Mouse (Mus musculus) neural tube, embryonic 11.5 days (tissue): ENCODE data around the gene Myrfl. TPM values are rescaled to one million over a fixed set of nuclear protein-coding genes. Genes with fewer than 3 reads are reported as not detected.

Experiments used
- ATAC-seq: fragments of 200-750 bp; cut with Nextera tagmentation; 2 replicates; pipeline ENCODE4 v1.8.0; 2017; ENCODE audit warnings: moderate number of reproducible peaks, mild to moderate bottlenecking, moderate TSS enrichment, moderate library complexity; ENCODE audit not compliant: insufficient read depth, low FRiP score, low TSS enrichment
- DNase-seq: peaks from one replicate; pipeline ENCODE4 v3.0.0-alpha.2; 2015; ENCODE audit warnings: low spot score
- H3K27ac ChIP-seq: fragments of 300-500 bp; sonication (generic); 2 replicates; pipeline ENCODE4 v1.5.1; 2014; ENCODE audit warnings: low read depth, mild to moderate bottlenecking, low read length
- H3K27me3 ChIP-seq: fragments of 300-500 bp; sonication (generic); 2 replicates; pipeline ENCODE4 v1.6.1; 2014; ENCODE audit warnings: mild to moderate bottlenecking, low read length, mixed read lengths; ENCODE audit not compliant: control insufficient read depth, insufficient read depth
- H3K36me3 ChIP-seq: fragments of 300-500 bp; sonication (generic); 2 replicates; pipeline ENCODE4 v1.6.1; 2014; ENCODE audit warnings: mild to moderate bottlenecking, low read length, moderate library complexity, mixed read lengths; ENCODE audit not compliant: control insufficient read depth, insufficient read depth
- H3K4me1 ChIP-seq: fragments of 300-500 bp; sonication (generic); 2 replicates; pipeline ENCODE4 v1.6.1; 2014; ENCODE audit warnings: low read length, mixed read lengths; ENCODE audit not compliant: control insufficient read depth, insufficient read depth
- H3K4me2 ChIP-seq: fragments of 300-500 bp; sonication (generic); 2 replicates; pipeline ENCODE4 v1.6.1; 2014; ENCODE audit warnings: low read depth, mild to moderate bottlenecking, moderate library complexity
- H3K4me3 ChIP-seq: fragments of 300-500 bp; sonication (generic); 2 replicates; pipeline ENCODE4 v1.5.1; 2014; ENCODE audit warnings: low read depth, low read length
- H3K9ac ChIP-seq: fragments of 300-500 bp; sonication (generic); 2 replicates; pipeline ENCODE4 v1.6.1; 2014; ENCODE audit warnings: mild to moderate bottlenecking, low read length
- H3K9me3 ChIP-seq: fragments of 300-500 bp; sonication (generic); 2 replicates; pipeline ENCODE4 v1.6.1; 2016; ENCODE audit warnings: low read length; ENCODE audit not compliant: control insufficient read depth
- WGBS: fragments of 180-500 bp; shearing (Covaris S2); extraction: QIAGEN DNeasy Blood & Tissue Kit; methylation state at CpG from one replicate; pipeline ENCODE4 v1.1.7; 2014; 5-methylcytosine and 5-hydroxymethylcytosine counted together
- polyA plus RNA-seq: library from polyadenylated mRNA; unstranded; fragments of >200 nt; fragmentation: Nextera tagmentation; extraction: Ambion mirVana; gene quantifications from 2 replicates; pipeline ENCODE4 v1.2.1, GENCODE M21; 2014

The Myrfl gene
- polyA plus RNA-seq, 1 experiment from 2014 or later = 0.46 TPM

DNA sequence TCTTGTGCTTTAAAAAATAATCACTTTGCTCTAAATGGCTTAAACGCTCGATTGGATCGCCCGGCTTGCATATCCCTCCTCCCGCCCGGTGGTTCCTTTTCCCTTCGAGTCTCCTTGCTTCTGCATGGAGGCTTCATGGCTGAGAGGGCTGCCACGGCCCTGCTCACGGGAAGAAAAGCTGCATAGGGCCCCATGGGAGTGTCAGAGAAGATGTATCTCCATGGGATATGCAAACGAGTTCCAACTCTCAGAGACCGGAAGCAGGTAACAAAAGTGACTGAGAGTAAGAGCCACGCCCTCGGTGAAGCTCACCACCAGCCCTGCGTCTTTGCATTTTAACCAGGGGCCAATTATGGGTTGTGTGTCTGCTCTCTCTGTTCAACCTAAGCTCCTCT is 24.7 kb downstream of the Myrfl start:
- Histone ChIP-seq H3K4me1 (no peaks in the 10 kb centered on the region), H3K27ac (no peak overlapping the region), H3K4me2 (no peak overlapping the region), H3K9me3 (no peaks in the 10 kb centered on the region), H3K36me3 (no peaks in the 10 kb centered on the region), H3K9ac (no peak overlapping the region), H3K4me3 (no peak overlapping the region), H3K27me3 (no peaks in the 10 kb centered on the region)
- WGBS = 62% methylated on average over 14 of the region's 14 CpGs
- ATAC-seq = no peak
- peak; percentile 13 for DNase-seq

GRCm38 (mm10) chr10:116871329-116872015 is 25.2 kb downstream of the Myrfl start:
- Histone ChIP-seq H3K9me3 (no peaks in the 10 kb centered on the region), H3K4me2 (no peak overlapping the region), H3K4me1 (no peaks in the 10 kb centered on the region), H3K27me3 (no peaks in the 10 kb centered on the region), H3K9ac (no peak overlapping the region), H3K4me3 (no peak overlapping the region), H3K36me3 (no peaks in the 10 kb centered on the region), H3K27ac (no peak overlapping the region)
- DNase-seq (peak; percentile 22), ATAC-seq (no peak)
- WGBS = 72% methylated on average over 12 of the region's 12 CpGs

DNA sequence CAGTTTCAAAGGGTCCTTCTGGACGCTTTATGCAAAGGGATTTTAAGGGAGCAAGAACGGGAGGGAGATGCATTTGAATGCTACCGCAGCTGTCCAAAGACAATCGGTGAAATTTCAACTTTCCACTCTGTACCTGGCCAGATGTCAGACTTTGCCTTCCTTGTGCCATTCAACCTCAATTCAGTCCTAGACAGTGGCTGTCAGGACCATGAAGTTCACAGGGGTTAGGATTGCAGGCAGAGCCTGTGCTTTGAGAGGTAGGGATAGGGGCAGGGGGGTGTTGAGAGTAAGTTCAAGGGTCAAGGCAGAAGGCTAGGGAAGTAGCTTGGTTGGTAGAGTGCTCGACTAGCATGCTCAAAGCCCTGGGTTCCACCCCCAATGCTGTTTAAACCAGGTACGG is 25.9 kb downstream of the Myrfl start:
- no peak for DNase-seq
- H3K9me3 ChIP-seq = no peaks in the 10 kb centered on the region
- WGBS = 88% methylated on average over 6 of the region's 6 CpGs

GRCm38 (mm10) chr10:116853159-116853845 is 43.4 kb downstream of the Myrfl start:
- H3K27me3 ChIP-seq = no peaks in the 10 kb centered on the region
- DNase-seq (no peak), ATAC-seq (no peak)
- 86% methylated on average over 11 of the region's 11 CpGs for WGBS
- H3K9ac ChIP-seq = no peak overlapping the region
- H3K9me3 ChIP-seq = no peaks in the 10 kb centered on the region
- no peak overlapping the region for H3K27ac ChIP-seq
- H3K4me2 ChIP-seq = no peak overlapping the region
- no peaks in the 10 kb centered on the region for H3K36me3 ChIP-seq
- no peak overlapping the region for H3K4me3 ChIP-seq
- no peaks in the 10 kb centered on the region for H3K4me1 ChIP-seq

More for the DNA sequence above, 25.9 kb downstream of the Myrfl start:
- no peak overlapping the region for H3K27ac ChIP-seq
- no peak overlapping the region for H3K4me2 ChIP-seq
- no peak overlapping the region for H3K4me3 ChIP-seq
- no peaks in the 10 kb centered on the region for H3K27me3 ChIP-seq
- no peak for ATAC-seq
- H3K4me1 ChIP-seq = no peaks in the 10 kb centered on the region
- no peaks in the 10 kb centered on the region for H3K36me3 ChIP-seq
- no peak overlapping the region for H3K9ac ChIP-seq

- Histone ChIP-seq H3K4me1 (no peaks in the 10 kb centered on the region), H3K4me2 (peak overlapping the region; percentile 12; the same call in 1 of the 2 replicates), H3K9me3 (no peaks in the 10 kb centered on the region), H3K9ac (no peak overlapping the region), H3K4me3 (no peak overlapping the region), H3K27ac (no peak overlapping the region), H3K27me3 (no peaks in the 10 kb centered on the region), H3K36me3 (no peaks in the 10 kb centered on the region)
- DNase-seq (peak; percentile 87), ATAC-seq (peak; percentile 38; the same call in 1 of the 2 replicates)
- WGBS = 25% methylated on average over 22 of the region's 22 CpGs
These were observed 47.8 kb downstream of the Myrfl start for GRCm38 (mm10) chr10:116848749-116849473.

DNA sequence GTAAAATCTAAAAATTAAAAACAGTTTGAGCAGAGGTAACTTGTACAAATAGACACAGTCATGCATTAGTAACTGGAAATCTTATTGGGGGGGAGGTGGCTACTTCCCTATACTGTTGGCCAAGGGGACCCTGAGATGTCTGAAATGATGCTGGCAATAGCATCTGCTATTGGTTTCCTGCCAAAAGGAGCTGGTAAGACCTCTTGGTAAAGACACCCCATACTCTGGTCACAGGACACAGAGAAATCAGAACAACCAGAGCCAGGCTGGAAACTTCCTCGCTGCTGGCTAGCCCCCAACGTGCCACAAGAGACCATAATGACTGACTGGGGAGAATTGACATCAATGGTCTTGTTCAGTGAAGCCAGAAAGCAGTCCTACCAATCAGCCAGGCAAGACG is 55.2 kb downstream of the Myrfl start:
- Histone ChIP-seq H3K27ac (no peak overlapping the region), H3K9ac (no peak overlapping the region), H3K4me2 (no peak overlapping the region), H3K4me1 (no peaks in the 10 kb centered on the region), H3K27me3 (no peaks in the 10 kb centered on the region), H3K9me3 (no peaks in the 10 kb centered on the region), H3K36me3 (no peaks in the 10 kb centered on the region), H3K4me3 (no peak overlapping the region)
- no peak for DNase-seq
- WGBS = 71% methylated on average over 3 of the region's 3 CpGs
- ATAC-seq = no peak

DNA sequence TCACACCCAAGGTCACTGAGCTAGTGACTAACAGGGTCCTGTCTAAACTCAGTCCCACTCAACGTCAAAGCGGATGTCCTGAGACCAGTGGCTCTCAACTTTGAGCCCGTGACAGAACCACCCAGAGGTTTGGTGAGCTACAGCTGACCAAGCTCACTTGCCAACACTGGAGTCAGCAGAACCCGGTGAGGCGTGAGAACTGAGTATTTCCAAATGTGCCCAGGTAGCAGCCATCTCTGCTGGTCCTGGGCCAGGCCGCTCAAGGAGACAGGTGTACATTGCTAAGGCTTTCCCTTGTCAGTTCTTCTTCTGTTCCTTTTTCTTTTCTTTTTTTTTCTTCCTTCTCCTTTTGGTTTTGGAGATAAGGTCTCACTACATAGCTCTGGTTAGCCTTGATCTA is 66.0 kb downstream of the Myrfl start:
- ATAC-seq (no peak), DNase-seq (no peak)
- Histone ChIP-seq H3K27me3 (no peaks in the 10 kb centered on the region), H3K4me1 (no peaks in the 10 kb centered on the region), H3K9me3 (no peaks in the 10 kb centered on the region), H3K4me3 (no peak overlapping the region), H3K4me2 (no peak overlapping the region), H3K9ac (no peak overlapping the region), H3K36me3 (no peaks in the 10 kb centered on the region), H3K27ac (no peak overlapping the region)
- WGBS = 84% methylated on average over 6 of the region's 6 CpGs

DNA sequence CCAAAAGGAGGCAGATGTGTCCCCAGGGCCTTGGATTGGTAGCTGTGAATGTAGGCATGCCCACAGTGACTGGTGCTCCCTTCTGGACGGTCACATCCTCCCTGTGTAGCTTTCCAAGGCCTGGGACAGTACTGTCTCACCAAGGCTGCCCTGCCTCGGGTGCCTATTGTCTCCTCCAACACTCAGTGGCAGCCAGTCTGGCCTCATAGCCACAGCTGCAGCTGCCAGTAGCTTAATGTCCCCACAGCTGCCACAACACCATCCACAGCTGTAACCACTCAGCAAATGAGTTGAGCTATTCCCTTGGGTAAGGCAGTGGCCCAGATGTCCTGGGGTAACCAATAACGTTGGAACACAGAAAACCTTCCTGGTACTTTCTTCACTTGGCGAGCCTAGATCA is 68.6 kb downstream of the Myrfl start:
- no peaks in the 10 kb centered on the region for H3K27me3 ChIP-seq
- 49% methylated on average over 4 of the region's 4 CpGs for WGBS
- no peak overlapping the region for H3K27ac ChIP-seq
- no peak overlapping the region for H3K4me3 ChIP-seq
- no peak overlapping the region for H3K4me2 ChIP-seq
- H3K4me1 ChIP-seq = no peaks in the 10 kb centered on the region
- DNase-seq (peak; percentile 44), ATAC-seq (no peak)
- no peaks in the 10 kb centered on the region for H3K36me3 ChIP-seq
- no peak overlapping the region for H3K9ac ChIP-seq
- H3K9me3 ChIP-seq = no peaks in the 10 kb centered on the region
